Mouse (Mus musculus): Measurements from ENCODE around the gene Fdxr. TPM values are rescaled to one million over a fixed set of nuclear protein-coding genes. Genes with fewer than 3 reads are reported as not detected.

The Fdxr gene
- total and polyA plus RNA-seq, 2 experiments from 2014 or later = 16.4 to 22.6 TPM

- Histone ChIP-seq H3K27ac (no peak overlapping the region), H3K4me2 (ENCODE audit: low read depth, low read length) (peak overlapping the region; percentile 84), H3K9ac (replicated peaks; ENCODE audit: low read length) (no peak overlapping the region), H3K4me1 (ENCODE audit: insufficient read depth, low read length) (no peaks in the 10 kb centered on the region), H3K9me3 (ENCODE audit: low read length) (no peaks in the 10 kb centered on the region), H3K27me3 (ENCODE audit: insufficient read depth, low read length) (no peaks in the 10 kb centered on the region), H3K4me3 (ENCODE audit: low read length) (no peak overlapping the region), H3K36me3 (ENCODE audit: insufficient read depth, low read length) (no peaks in the 10 kb centered on the region)
- no peak for ATAC-seq
- DNase-seq (ENCODE audit: low spot score) = no peak
- WGBS = 59% methylated on average over 8 of the region's 8 CpGs
- TF ChIP-seq CTCF (IDR thresholded peaks at IDR 0.05; ENCODE audit: low read depth) = no peak
Measured at GRCm38 (mm10) chr11:115298160-115298559, 21.3 kb upstream of the Fdxr start.

GRCm38 (mm10) chr11:115297214-115297826 lies 20.5 kb upstream of the Fdxr start, which contains the start of gene Fads6:
Fads6 (minus strand) TSS chr11:115297663.
- Histone ChIP-seq H3K4me2 (ENCODE audit: low read depth, low read length) (peak within 1 kb of the TSS; percentile 84), H3K9ac (replicated peaks; ENCODE audit: low read length) (peak within 1 kb of the TSS; percentile 59), H3K36me3 (ENCODE audit: insufficient read depth, low read length) (no peaks in the 10 kb centered on the region), H3K27me3 (ENCODE audit: insufficient read depth, low read length) (no peaks in the 10 kb centered on the region), H3K9me3 (ENCODE audit: low read length) (no peaks in the 10 kb centered on the region), H3K4me1 (ENCODE audit: insufficient read depth, low read length) (no peaks in the 10 kb centered on the region), H3K27ac (peak within 1 kb of the TSS; percentile 59), H3K4me3 (ENCODE audit: low read length) (peak within 1 kb of the TSS; percentile 50)
- DNase-seq (ENCODE audit: low spot score) = peak; percentile 78
- WGBS = 1% methylated on average over 41 of the region's 44 CpGs
- peak; percentile 75 for TF ChIP-seq CTCF (IDR thresholded peaks at IDR 0.05; ENCODE audit: low read depth)
- ATAC-seq = peak; percentile 86

GRCm38 (mm10) chr11:115296471-115297210 lies 19.8 kb upstream of the Fdxr start:
- peak; percentile 44; the same call in 1 of the 2 replicates for ATAC-seq

DNA sequence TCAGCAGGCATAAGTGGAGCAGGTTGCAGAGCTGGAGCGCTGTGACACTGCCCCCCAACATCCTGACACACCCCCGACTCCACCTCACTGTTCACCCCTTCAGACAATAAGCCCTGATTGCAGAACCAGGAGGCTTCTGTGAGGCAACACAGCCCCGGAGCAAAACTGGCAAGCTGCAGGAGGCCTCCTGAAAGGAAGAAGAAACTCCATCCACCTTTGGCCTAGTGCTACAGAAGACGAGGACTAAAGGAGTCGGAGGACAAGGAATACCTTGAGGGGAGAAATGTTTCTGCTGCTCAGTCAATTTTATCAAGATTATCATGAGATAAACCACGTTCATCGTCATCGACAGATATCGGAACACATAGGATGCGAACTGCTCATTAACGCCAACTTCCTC lies 19.1 kb upstream of the Fdxr start:
- H3K4me2 ChIP-seq (ENCODE audit: low read depth, low read length) = no peak overlapping the region
- TF ChIP-seq CTCF (IDR thresholded peaks at IDR 0.05; ENCODE audit: low read depth) = no peak

More at GRCm38 (mm10) chr11:115296471-115297210, 19.8 kb upstream of the Fdxr start:
- Histone ChIP-seq H3K9ac (replicated peaks; ENCODE audit: low read length) (peak overlapping the region; percentile 59), H3K27me3 (ENCODE audit: insufficient read depth, low read length) (no peaks in the 10 kb centered on the region), H3K4me1 (ENCODE audit: insufficient read depth, low read length) (no peaks in the 10 kb centered on the region), H3K36me3 (ENCODE audit: insufficient read depth, low read length) (no peaks in the 10 kb centered on the region), H3K27ac (peak overlapping the region; percentile 59; the same call in 1 of the 2 replicates), H3K9me3 (ENCODE audit: low read length) (no peaks in the 10 kb centered on the region), H3K4me2 (ENCODE audit: low read depth, low read length) (peak overlapping the region; percentile 84), H3K4me3 (ENCODE audit: low read length) (peak overlapping the region; percentile 50)
- TF ChIP-seq CTCF (IDR thresholded peaks at IDR 0.05; ENCODE audit: low read depth) = no peak
- no peak for DNase-seq (ENCODE audit: low spot score)
- WGBS = 48% methylated on average over 21 of the region's 21 CpGs

GRCm38 (mm10) chr11:115292631-115293375 lies 16.0 kb upstream of the Fdxr start:
- H3K4me2 ChIP-seq (ENCODE audit: low read depth, low read length) = no peak overlapping the region
- no peak for TF ChIP-seq CTCF (IDR thresholded peaks at IDR 0.05; ENCODE audit: low read depth)
- H3K27me3 ChIP-seq (ENCODE audit: insufficient read depth, low read length) = no peaks in the 10 kb centered on the region
- ATAC-seq (no peak), DNase-seq (ENCODE audit: low spot score) (no peak)
- H3K4me1 ChIP-seq (ENCODE audit: insufficient read depth, low read length) = no peaks in the 10 kb centered on the region
- H3K4me3 ChIP-seq (ENCODE audit: low read length) = no peak overlapping the region
- H3K9ac ChIP-seq (replicated peaks; ENCODE audit: low read length) = no peak overlapping the region
- WGBS = 73% methylated on average over 14 of the region's 14 CpGs
- H3K36me3 ChIP-seq (ENCODE audit: insufficient read depth, low read length) = no peaks in the 10 kb centered on the region
- H3K9me3 ChIP-seq (ENCODE audit: low read length) = no peaks in the 10 kb centered on the region
- H3K27ac ChIP-seq = no peak overlapping the region

More for the DNA sequence above, 19.1 kb upstream of the Fdxr start:
- H3K36me3 ChIP-seq (ENCODE audit: insufficient read depth, low read length) = no peaks in the 10 kb centered on the region
- no peak overlapping the region for H3K4me3 ChIP-seq (ENCODE audit: low read length)
- H3K9me3 ChIP-seq (ENCODE audit: low read length) = no peaks in the 10 kb centered on the region
- no peak overlapping the region for H3K27ac ChIP-seq
- WGBS = 90% methylated on average over 11 of the region's 11 CpGs
- no peak overlapping the region for H3K9ac ChIP-seq (replicated peaks; ENCODE audit: low read length)
- H3K27me3 ChIP-seq (ENCODE audit: insufficient read depth, low read length) = no peaks in the 10 kb centered on the region
- ATAC-seq (no peak), DNase-seq (ENCODE audit: low spot score) (no peak)
- no peaks in the 10 kb centered on the region for H3K4me1 ChIP-seq (ENCODE audit: insufficient read depth, low read length)

GRCm38 (mm10) chr11:115291503-115291902 lies 14.7 kb upstream of the Fdxr start:
- no peak overlapping the region for H3K4me3 ChIP-seq (ENCODE audit: low read length)
- H3K9ac ChIP-seq (replicated peaks; ENCODE audit: low read length) = no peak overlapping the region
- DNase-seq (ENCODE audit: low spot score) (no peak), ATAC-seq (no peak)
- H3K4me1 ChIP-seq (ENCODE audit: insufficient read depth, low read length) = no peaks in the 10 kb centered on the region
- TF ChIP-seq CTCF (IDR thresholded peaks at IDR 0.05; ENCODE audit: low read depth) = no peak
- no peaks in the 10 kb centered on the region for H3K36me3 ChIP-seq (ENCODE audit: insufficient read depth, low read length)
- WGBS = 79% methylated on average over 10 of the region's 10 CpGs
- H3K27ac ChIP-seq = no peak overlapping the region
- H3K27me3 ChIP-seq (ENCODE audit: insufficient read depth, low read length) = no peaks in the 10 kb centered on the region
- H3K9me3 ChIP-seq (ENCODE audit: low read length) = no peaks in the 10 kb centered on the region
- H3K4me2 ChIP-seq (ENCODE audit: low read depth, low read length) = no peak overlapping the region
